Mouse (Mus musculus) intestine, embryonic 16.5 days (tissue): ENCODE measurements around the gene Cerk. TPM values are rescaled to one million over a fixed set of nuclear protein-coding genes. Genes with fewer than 3 reads are reported as not detected.

Experiments used
- ATAC-seq: fragments of 200-750 bp; cut with Nextera tagmentation; 2 replicates; pipeline ENCODE4 v1.8.0; 2017; ENCODE audit warnings: moderate TSS enrichment, moderate library complexity
- H3K27ac ChIP-seq: fragments of 300-500 bp; sonication (generic); 2 replicates; pipeline ENCODE4 v1.5.1; 2014; ENCODE audit warnings: mild to moderate bottlenecking, low read length
- H3K27me3 ChIP-seq: fragments of 300-500 bp; sonication (generic); replicated peaks from 2 replicates; pipeline ENCODE4 v1.6.1; 2014; ENCODE audit warnings: low read length, control low read depth, mixed read lengths; ENCODE audit not compliant: control insufficient read depth, insufficient read depth
- H3K36me3 ChIP-seq: fragments of 300-500 bp; sonication (generic); 2 replicates; pipeline ENCODE4 v1.6.1; 2014; ENCODE audit warnings: low read length, control low read depth; ENCODE audit not compliant: control insufficient read depth, insufficient read depth
- H3K4me1 ChIP-seq: fragments of 300-500 bp; sonication (generic); 2 replicates; pipeline ENCODE4 v1.6.1; 2014; ENCODE audit warnings: low read length, control low read depth, mixed read lengths; ENCODE audit not compliant: control insufficient read depth, insufficient read depth
- H3K4me2 ChIP-seq: fragments of 300-500 bp; sonication (generic); 2 replicates; pipeline ENCODE4 v1.6.1; 2014; ENCODE audit warnings: low read depth, low read length, control low read depth
- H3K4me3 ChIP-seq: fragments of 300-500 bp; sonication (generic); 2 replicates; pipeline ENCODE4 v1.5.1; 2014; ENCODE audit warnings: mild to moderate bottlenecking, low read length
- H3K9ac ChIP-seq: fragments of 300-500 bp; sonication (generic); 2 replicates; pipeline ENCODE4 v1.6.1; 2014; ENCODE audit warnings: low read depth, low read length
- H3K9me3 ChIP-seq: fragments of 300-500 bp; sonication (generic); 2 replicates; pipeline ENCODE4 v1.6.1; 2016; ENCODE audit warnings: low read length, control low read depth; ENCODE audit not compliant: control insufficient read depth
- WGBS: fragments of 180-500 bp; shearing (Covaris S2); extraction: QIAGEN DNeasy Blood & Tissue Kit; methylation state at CpG from one replicate; pipeline ENCODE4 v1.1.7; 2014; 5-methylcytosine and 5-hydroxymethylcytosine counted together
- polyA plus RNA-seq: library from polyadenylated mRNA; unstranded; fragments of >200 nt; fragmentation: Nextera tagmentation; extraction: Ambion mirVana; gene quantifications from 2 replicates; pipeline ENCODE4 v1.2.1, GENCODE M21; 2015

Gene Cerk
- 7.9 and 8.0 TPM in 2 replicates for polyA plus RNA-seq

DNA sequence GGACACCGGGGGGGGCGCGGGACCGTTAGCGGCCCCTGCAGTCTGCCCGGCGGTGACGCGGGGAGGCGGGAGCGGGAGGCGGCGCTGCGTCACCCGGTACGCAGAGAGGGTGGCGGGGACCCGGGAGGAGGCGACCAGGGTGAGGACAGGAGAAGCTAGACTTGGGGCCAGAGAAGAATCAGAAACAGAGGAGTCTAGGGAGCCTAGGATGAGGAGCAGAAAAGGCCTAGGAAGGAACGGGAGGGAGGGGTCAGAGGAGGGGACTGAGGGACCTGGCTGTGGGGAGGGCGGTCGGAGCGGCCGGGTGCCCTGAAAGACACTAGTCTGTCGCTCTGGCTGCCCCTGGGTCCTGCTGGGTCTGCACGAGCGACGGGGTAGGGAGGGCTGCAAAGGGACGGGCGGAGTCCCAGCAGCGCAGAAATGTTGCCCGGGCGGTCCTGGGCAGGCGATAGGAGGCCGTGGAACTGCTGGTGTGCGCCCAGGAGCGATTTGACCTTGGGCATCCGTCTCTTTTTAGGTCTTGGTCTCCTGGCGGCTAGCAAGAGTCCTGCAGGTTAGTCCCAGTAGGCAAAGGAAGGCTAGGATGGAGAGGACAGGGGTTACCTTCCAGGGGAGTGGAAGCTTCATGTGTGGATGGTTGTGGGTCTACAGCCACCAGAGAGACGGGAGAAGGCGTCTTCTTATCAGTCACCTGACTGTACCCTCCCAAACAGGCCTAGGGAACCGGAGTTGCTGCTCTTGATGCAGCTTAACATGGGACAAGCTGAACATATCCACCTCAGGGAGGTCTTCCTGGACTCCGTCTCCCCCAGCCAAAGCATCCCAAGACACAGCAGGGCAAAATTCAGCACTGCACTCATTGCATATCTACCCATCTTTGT lies at the start of gene Cerk:
TSS of gene Cerk (minus strand) at position 453 of the 881 bp plus-strand sequence.
- ATAC-seq = peak; percentile 51
- 3% methylated on average over 42 of the region's 43 CpGs for WGBS
- no peaks in the 10 kb centered on the region for H3K36me3 ChIP-seq
- peak within 1 kb of the TSS; percentile 87 for H3K4me3 ChIP-seq
- peaks cover 38% of the 10 kb centered on the region for H3K4me1 ChIP-seq
- peak within 1 kb of the TSS; percentile 80 for H3K27ac ChIP-seq
- no peaks in the 10 kb centered on the region for H3K9me3 ChIP-seq
- H3K9ac ChIP-seq = peak within 1 kb of the TSS; percentile 89
- peak within 1 kb of the TSS; percentile 90 for H3K4me2 ChIP-seq
- no peaks in the 10 kb centered on the region for H3K27me3 ChIP-seq

DNA sequence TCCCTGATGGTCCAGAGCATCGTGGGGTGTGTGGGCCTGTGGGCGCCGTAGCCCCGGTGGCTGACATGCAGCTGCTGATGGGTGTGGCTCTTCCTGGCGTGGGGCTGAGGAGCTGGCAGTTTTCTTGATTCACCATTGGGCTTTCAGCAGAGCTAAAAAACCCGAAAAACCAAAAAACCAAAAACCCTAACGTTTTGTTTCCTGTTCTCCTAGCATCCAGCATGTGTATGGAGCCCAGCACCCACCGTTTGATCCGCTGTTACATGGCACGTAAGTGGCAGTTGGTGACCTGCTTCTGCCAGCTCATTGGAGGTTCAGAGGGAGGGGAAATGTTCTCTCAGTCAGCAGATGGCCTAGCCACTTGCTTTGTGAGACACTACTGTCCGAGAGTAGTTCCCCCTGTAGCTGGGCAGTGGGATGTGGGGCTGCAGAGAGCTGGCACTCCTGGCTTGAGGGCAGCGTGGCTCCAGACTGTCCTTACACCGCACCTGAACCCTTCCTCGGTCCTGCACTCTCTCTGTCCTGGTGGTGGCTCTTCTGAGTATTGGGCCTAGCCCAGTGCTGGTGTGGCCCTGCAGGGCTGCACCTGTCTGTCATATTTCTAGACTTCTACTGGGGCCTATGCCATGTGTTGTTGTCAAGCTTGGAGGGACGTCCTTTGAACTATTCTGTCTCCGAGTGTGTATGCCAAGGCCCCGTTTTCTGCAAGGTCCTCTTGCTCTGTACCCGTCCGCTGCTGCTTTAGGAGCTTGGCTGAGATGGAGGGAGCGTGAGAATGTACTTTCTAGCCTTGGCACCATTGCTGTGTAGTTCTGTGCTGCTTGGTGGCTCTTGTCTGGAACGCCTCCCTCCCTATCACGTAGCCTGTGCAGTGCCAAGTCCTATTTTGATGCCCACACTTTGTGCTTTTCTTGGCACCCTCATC lies 48.8 kb upstream of the Cerk start:
- H3K27me3 ChIP-seq = no peaks in the 10 kb centered on the region
- H3K4me1 ChIP-seq = no peaks in the 10 kb centered on the region
- no peak overlapping the region for H3K27ac ChIP-seq
- no peak overlapping the region for H3K9ac ChIP-seq
- H3K4me2 ChIP-seq = no peak overlapping the region
- no peaks in the 10 kb centered on the region for H3K36me3 ChIP-seq
- no peaks in the 10 kb centered on the region for H3K9me3 ChIP-seq
- no peak overlapping the region for H3K4me3 ChIP-seq
- no peak for ATAC-seq
- WGBS = 85% methylated on average over 22 of the region's 22 CpGs

DNA sequence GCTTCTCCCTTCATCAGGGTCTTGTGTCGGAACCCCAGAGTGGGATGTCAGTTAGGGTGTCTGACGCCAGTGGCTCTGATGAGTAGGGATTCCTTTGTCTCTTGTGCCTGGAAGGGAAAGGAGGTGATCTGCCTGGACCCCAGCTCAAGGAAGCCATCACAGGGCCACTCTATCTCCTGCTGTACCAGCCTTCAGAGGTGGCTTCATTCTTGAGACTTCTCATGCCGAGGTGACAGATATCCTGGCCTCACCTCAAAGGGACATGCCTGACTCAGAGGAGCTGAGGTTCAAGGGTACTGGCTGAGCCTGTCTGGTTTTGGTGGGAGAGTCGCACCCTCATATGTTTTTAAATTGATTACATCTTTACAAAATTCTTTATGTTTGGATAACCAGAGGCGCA lies 48.1 kb upstream of the Cerk start:
- Histone ChIP-seq H3K9ac (no peak overlapping the region), H3K4me1 (no peaks in the 10 kb centered on the region), H3K9me3 (no peaks in the 10 kb centered on the region), H3K36me3 (no peaks in the 10 kb centered on the region), H3K4me3 (no peak overlapping the region), H3K27ac (no peak overlapping the region), H3K27me3 (no peaks in the 10 kb centered on the region), H3K4me2 (no peak overlapping the region)
- no peak for ATAC-seq
- 86% methylated on average over 5 of the region's 5 CpGs for WGBS

DNA sequence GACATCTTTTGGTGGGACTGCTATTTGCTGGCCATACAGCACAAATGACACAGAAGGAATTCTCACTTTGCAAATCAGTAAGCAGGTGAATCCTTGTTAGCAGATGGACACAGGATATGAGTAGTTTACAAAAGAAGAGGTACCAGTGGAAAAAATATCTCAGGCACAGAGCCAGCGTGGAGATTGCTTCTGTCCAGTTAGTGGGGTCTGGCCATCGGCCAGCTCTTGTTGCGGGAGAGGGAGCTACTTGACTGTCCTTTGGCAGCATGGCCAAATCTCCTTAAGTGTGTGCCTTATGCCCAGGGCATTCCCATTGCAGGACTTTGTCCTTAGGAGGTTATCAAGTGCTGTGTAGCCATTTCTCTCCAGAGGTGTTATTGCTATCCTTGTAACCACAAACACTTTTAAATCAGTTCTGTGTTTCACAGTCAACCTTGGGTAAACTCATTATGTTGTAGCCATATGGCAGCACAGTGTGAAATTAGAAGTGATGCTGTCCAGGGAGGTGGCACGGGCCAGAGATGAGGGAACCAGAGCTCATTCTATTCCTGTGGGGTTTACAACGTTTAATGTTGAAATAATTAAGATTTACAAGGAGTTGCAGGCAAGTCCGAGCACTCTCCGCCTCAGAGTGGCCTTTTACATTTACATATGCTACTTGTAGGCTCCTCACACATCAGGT lies 46.0 kb upstream of the Cerk start:
- Histone ChIP-seq H3K36me3 (no peaks in the 10 kb centered on the region), H3K4me1 (no peaks in the 10 kb centered on the region), H3K9me3 (no peaks in the 10 kb centered on the region), H3K27ac (no peak overlapping the region), H3K4me3 (no peak overlapping the region), H3K4me2 (no peak overlapping the region), H3K9ac (no peak overlapping the region), H3K27me3 (no peaks in the 10 kb centered on the region)
- no peak for ATAC-seq
- WGBS = 52% methylated on average over 7 of the region's 7 CpGs

DNA sequence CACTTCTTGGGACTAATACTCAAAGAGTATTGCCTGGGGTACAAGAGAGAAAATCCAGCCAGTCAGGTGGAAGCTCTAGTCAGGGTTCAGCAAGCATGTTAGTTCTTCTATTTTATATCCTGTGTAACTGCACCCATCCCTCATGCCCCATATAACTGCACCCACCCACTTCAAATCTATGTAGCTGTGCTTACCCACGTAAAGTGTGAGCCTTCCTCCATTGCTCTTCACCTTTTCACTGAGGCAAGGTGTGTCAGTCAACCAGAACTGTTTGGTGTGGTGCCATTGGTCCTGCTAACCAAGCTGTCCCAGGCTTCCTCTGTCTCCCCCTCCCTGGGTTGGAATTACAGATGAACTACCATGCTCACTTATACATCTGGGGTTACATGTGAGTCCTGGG lies 45.2 kb upstream of the Cerk start:
- 84% methylated on average over 1 of the region's 1 CpGs for WGBS
- no peak for ATAC-seq

DNA sequence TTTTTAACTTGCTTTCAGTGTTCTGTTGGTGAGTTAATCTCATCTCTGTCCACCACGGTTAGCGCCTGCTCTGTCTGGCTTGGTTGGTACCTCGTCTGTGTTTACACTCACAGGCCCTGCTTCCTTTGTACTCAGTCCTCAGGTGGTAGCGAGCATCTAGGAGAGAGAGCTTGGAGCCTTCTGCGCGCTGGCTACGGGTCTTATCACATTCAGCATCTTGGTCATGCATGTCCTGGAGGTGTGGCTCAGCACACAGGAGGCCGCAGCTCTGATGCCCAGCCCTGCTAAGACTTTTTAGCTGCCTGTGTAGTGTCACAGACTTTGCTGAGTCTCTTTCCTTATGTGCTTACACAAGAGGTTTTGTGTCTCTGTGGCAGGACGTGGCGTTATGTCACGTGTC lies 43.7 kb upstream of the Cerk start:
- Histone ChIP-seq H3K36me3 (no peaks in the 10 kb centered on the region), H3K4me3 (no peak overlapping the region), H3K9ac (no peak overlapping the region), H3K9me3 (no peaks in the 10 kb centered on the region), H3K4me2 (no peak overlapping the region), H3K27me3 (no peaks in the 10 kb centered on the region), H3K27ac (no peak overlapping the region), H3K4me1 (no peaks in the 10 kb centered on the region)
- no peak for ATAC-seq
- WGBS = 78% methylated on average over 11 of the region's 11 CpGs

More for the DNA sequence above, 45.2 kb upstream of the Cerk start:
- H3K27me3 ChIP-seq = no peaks in the 10 kb centered on the region
- H3K4me2 ChIP-seq = no peak overlapping the region
- H3K9me3 ChIP-seq = no peaks in the 10 kb centered on the region
- no peak overlapping the region for H3K27ac ChIP-seq
- no peak overlapping the region for H3K4me3 ChIP-seq
- no peaks in the 10 kb centered on the region for H3K36me3 ChIP-seq
- no peak overlapping the region for H3K9ac ChIP-seq
- no peaks in the 10 kb centered on the region for H3K4me1 ChIP-seq

DNA sequence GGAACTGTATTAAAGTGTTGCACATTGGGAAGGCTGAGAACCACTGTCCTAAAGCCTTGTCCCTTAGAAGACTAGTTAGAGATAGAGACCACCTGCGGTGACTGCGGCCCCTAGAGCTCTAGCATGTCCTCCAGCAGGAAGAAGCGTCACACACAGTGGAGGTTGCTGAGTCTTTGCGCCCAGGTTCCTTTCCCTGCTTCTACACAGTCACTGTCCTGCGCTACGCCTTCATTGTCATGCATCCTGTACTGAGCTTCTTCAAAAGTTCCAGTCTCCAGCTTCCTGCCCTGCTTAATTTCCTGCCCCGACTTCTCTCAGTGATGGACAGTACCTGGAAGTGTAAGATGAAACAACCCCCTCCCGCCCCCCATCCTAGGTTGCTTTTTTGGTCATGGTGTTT lies 43.1 kb upstream of the Cerk start:
- Histone ChIP-seq H3K9me3 (no peaks in the 10 kb centered on the region), H3K4me1 (no peaks in the 10 kb centered on the region), H3K9ac (no peak overlapping the region), H3K4me3 (no peak overlapping the region), H3K27ac (no peak overlapping the region), H3K36me3 (no peaks in the 10 kb centered on the region), H3K27me3 (no peaks in the 10 kb centered on the region), H3K4me2 (no peak overlapping the region)
- 84% methylated on average over 8 of the region's 8 CpGs for WGBS
- no peak for ATAC-seq

DNA sequence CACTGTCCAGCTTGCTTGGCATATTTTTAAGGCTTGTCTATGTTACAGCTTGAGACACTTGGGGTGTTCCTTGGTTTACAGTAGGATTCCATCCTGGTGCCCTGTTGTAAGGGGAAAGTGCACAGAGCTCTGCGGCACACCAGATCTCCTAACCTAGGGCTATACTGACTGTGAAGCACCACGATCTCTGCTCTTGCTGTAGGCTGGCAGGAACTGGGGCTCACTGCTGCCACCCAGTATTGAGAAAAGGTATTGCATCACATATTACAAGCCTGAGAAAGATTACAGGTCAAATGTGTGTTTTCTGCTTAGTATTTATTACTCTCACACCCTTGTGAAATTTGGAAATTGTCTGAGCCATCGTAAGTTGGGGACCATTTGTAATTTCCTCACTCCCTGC lies 42.2 kb upstream of the Cerk start:
- 46% methylated on average over 3 of the region's 3 CpGs for WGBS
- 0 out of 2 replicates have a peak, but pooled peaks have one; percentile 31 for ATAC-seq
- Histone ChIP-seq H3K9me3 (no peaks in the 10 kb centered on the region), H3K4me2 (no peak overlapping the region), H3K27me3 (no peaks in the 10 kb centered on the region), H3K36me3 (no peaks in the 10 kb centered on the region), H3K4me1 (no peaks in the 10 kb centered on the region), H3K4me3 (no peak overlapping the region), H3K9ac (no peak overlapping the region), H3K27ac (no peak overlapping the region)

DNA sequence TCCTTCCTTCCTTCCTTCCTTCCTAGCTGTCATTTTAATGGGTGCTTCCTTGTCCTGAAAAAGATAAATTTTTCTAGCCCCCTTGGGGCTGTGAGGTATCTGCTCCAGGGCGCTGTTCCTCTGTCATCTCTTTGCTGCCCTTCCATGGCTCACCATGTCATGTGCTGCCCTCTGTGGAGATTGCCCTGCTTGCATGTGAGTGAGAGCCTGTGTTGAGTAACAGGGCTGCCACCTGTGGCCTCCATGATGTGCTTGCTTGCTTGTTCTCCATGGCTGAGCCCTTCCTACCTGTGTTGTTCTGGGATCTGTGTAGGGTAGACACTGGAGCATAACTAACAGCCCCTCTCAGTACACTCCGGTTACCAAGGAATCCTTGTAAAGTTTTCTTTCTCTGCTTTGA lies 41.0 kb upstream of the Cerk start:
- Histone ChIP-seq H3K4me1 (no peaks in the 10 kb centered on the region), H3K9me3 (no peaks in the 10 kb centered on the region), H3K27ac (no peak overlapping the region), H3K9ac (no peak overlapping the region), H3K4me3 (no peak overlapping the region), H3K27me3 (no peaks in the 10 kb centered on the region), H3K36me3 (no peaks in the 10 kb centered on the region), H3K4me2 (no peak overlapping the region)
- WGBS = 79% methylated on average over 2 of the region's 2 CpGs
- ATAC-seq = no peak
